Mouse (Mus musculus) limb, embryonic 14.5 days (tissue): Measurements from ENCODE around the gene Gm21972. TPM values are rescaled to one million over a fixed set of nuclear protein-coding genes. Genes with fewer than 3 reads are reported as not detected.

ENCODE experiments used
- ATAC-seq: fragments of 200-750 bp; cut with Nextera tagmentation; 2 replicates; pipeline ENCODE4 v1.8.0; 2017; ENCODE audit warnings: low read depth, moderate number of reproducible peaks, moderate TSS enrichment; ENCODE audit not compliant: low FRiP score
- DNase-seq: peaks from one replicate; pipeline ENCODE4 v3.0.0-alpha.2; 2015; ENCODE audit warnings: low spot score
- H3K27ac ChIP-seq: fragments of 300-500 bp; sonication (generic); replicated peaks from 2 replicates; pipeline ENCODE4 v1.5.1; 2014; ENCODE audit warnings: low read depth, mild to moderate bottlenecking, low read length, moderate library complexity, mixed read lengths
- H3K27me3 ChIP-seq: fragments of 300-500 bp; sonication (generic); 2 replicates; pipeline ENCODE4 v1.6.1; 2014; ENCODE audit warnings: low read length, mixed read lengths; ENCODE audit not compliant: control insufficient read depth, insufficient read depth
- H3K36me3 ChIP-seq: fragments of 300-500 bp; sonication (generic); 2 replicates; pipeline ENCODE4 v1.6.1; 2014; ENCODE audit warnings: mild to moderate bottlenecking, low read length, moderate library complexity, mixed read lengths; ENCODE audit not compliant: control insufficient read depth, insufficient read depth
- H3K4me1 ChIP-seq: fragments of 300-500 bp; sonication (generic); 2 replicates; pipeline ENCODE4 v1.6.1; 2014; ENCODE audit warnings: antibody characterized with exemption, low read length, mixed read lengths; ENCODE audit not compliant: control insufficient read depth, insufficient read depth
- H3K4me2 ChIP-seq: fragments of 300-500 bp; sonication (generic); replicated peaks from 2 replicates; pipeline ENCODE4 v1.6.1; 2014; ENCODE audit warnings: low read depth, mild to moderate bottlenecking, low read length, moderate library complexity; ENCODE audit not compliant: severe bottlenecking
- H3K4me3 ChIP-seq: fragments of 300-500 bp; sonication (generic); replicated peaks from 2 replicates; pipeline ENCODE4 v1.5.1; 2014; ENCODE audit warnings: low read length
- H3K9ac ChIP-seq: fragments of 300-500 bp; sonication (generic); 2 replicates; pipeline ENCODE4 v1.6.1; 2014; ENCODE audit warnings: mild to moderate bottlenecking, low read depth, low read length, moderate library complexity; ENCODE audit not compliant: severe bottlenecking
- H3K9me3 ChIP-seq: fragments of 300-500 bp; sonication (generic); 2 replicates; pipeline ENCODE4 v1.6.1; 2016; ENCODE audit warnings: low read length; ENCODE audit not compliant: control insufficient read depth
- POLR2A ChIP-seq: fragments of 200-500 bp; IDR thresholded peaks from 2 replicates; pipeline ENCODE4 v1.8.0; 2012; ENCODE audit warnings: inconsistent platforms, mild to moderate bottlenecking, moderate library complexity, borderline replicate concordance; ENCODE audit not compliant: insufficient read depth, insufficient read length; ENCODE audit errors: extremely low read depth
- WGBS: fragments of 180-500 bp; shearing (Covaris S2); extraction: QIAGEN DNeasy Blood & Tissue Kit; methylation state at CpG from one replicate; pipeline ENCODE4 v1.1.7; 2014; 5-methylcytosine and 5-hydroxymethylcytosine counted together
- polyA plus RNA-seq, 2 experiments: library from polyadenylated mRNA; depleted of rRNA in 1 of 2; stranded (reverse) in 1 of 2; unstranded in 1 of 2; fragments of >200 nt; fragmentation: Nextera tagmentation in 1 of 2; extraction: Ambion mirVana in 1 of 2; gene quantifications; 2 replicates each; pipeline versions ENCODE4 v1.2.1 to v1.2.3; 2012 to 2014

Gm21972 gene
- polyA plus RNA-seq, 2 experiments: 0.47 to 0.89 TPM

DNA sequence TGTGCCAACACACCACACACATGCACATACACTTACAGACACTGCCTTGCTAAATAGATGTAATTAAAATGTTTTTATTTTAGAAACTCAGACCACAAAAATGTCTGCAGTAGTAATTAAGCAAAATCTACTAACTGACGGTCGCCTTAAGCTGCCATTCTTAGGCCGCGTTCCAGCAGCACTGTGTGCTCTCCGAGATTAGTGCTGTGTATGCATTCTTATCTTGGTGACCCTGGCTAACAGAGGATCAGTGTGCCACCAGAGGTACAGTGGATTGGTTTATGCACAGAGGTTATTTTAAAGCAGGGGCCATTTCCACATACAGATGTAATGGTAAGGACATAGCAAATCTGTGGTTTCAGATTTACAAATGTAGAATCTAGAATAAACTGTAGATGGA lies 27.6 kb downstream of the Gm21972 start:
- TF ChIP-seq POLR2A: no peak
- no peak for ATAC-seq
- Histone ChIP-seq H3K9me3 (no peaks in the 10 kb centered on the region), H3K27ac (no peak overlapping the region), H3K27me3 (no peaks in the 10 kb centered on the region), H3K4me3 (no peak overlapping the region), H3K4me2 (no peak overlapping the region), H3K36me3 (peaks cover 63% of the 10 kb centered on the region), H3K4me1 (no peaks in the 10 kb centered on the region), H3K9ac (no peak overlapping the region)
- DNase-seq: no peak
- 95% methylated on average over 5 of the region's 5 CpGs for WGBS

- 92% methylated on average over 5 of the region's 5 CpGs for WGBS
- no peak for DNase-seq
- no peak for ATAC-seq
- Histone ChIP-seq H3K4me2 (no peak overlapping the region), H3K27me3 (no peaks in the 10 kb centered on the region), H3K4me3 (no peak overlapping the region), H3K27ac (no peak overlapping the region), H3K36me3 (peaks cover 64% of the 10 kb centered on the region), H3K9me3 (no peaks in the 10 kb centered on the region), H3K4me1 (no peaks in the 10 kb centered on the region), H3K9ac (no peak overlapping the region)
- no peak for TF ChIP-seq POLR2A
Measured at GRCm38 (mm10) chr1:86174602-86175001, 41.2 kb downstream of the Gm21972 start.

GRCm38 (mm10) chr1:86176066-86176465 lies 42.6 kb downstream of the Gm21972 start:
- H3K4me1 ChIP-seq: no peaks in the 10 kb centered on the region
- H3K27me3 ChIP-seq: no peaks in the 10 kb centered on the region
- no peak overlapping the region for H3K9ac ChIP-seq
- DNase-seq: no peak
- H3K36me3 ChIP-seq: peaks cover 58% of the 10 kb centered on the region
- 69% methylated on average over 2 of the region's 2 CpGs for WGBS
- no peak for TF ChIP-seq POLR2A
- no peak overlapping the region for H3K27ac ChIP-seq
- no peaks in the 10 kb centered on the region for H3K9me3 ChIP-seq
- no peak overlapping the region for H3K4me2 ChIP-seq
- no peak for ATAC-seq
- H3K4me3 ChIP-seq: no peak overlapping the region

DNA sequence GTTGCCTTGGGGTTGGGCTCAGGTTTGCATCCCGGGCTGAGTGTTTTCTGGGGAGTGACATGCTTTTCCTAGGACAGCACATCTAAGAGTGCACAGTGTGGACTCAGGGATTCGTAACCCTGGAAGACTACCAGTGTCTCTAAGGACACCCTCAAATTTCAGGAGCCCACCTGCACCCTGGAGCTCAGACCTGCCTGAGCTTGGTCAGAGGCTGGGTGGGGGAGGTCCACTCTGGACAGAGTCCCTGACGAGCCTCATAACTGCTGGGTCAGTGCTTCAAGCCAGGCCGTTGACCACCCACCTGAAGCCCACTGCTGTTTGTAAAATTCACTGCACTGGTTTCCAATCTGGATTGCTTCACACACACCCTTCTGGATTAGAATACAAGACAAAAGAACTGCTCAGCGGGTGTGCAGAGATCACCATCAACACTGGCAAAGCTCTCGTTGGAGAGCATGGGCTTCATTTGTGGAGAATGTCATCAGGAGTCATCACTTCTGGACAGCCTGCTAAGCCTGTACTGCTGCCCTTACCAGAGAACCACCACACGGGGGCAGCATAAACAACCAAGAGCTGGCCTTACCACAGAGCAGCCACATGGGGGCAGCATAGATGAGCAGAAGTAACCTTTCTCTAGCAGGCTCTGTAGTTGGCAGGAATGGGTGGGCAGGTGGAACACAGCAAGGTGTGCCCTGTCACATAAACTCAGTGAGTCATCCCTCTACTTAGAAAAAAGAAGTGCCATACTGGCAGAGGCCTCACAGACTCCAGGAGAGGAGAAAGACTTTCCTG lies 45.2 kb downstream of the Gm21972 start:
- Histone ChIP-seq H3K9me3 (no peaks in the 10 kb centered on the region), H3K27me3 (no peaks in the 10 kb centered on the region), H3K4me3 (no peak overlapping the region), H3K27ac (no peak overlapping the region), H3K9ac (no peak overlapping the region), H3K4me2 (no peak overlapping the region), H3K4me1 (no peaks in the 10 kb centered on the region), H3K36me3 (peaks cover 44% of the 10 kb centered on the region)
- no peak for TF ChIP-seq POLR2A
- peak; percentile 73 for ATAC-seq
- 50% methylated on average over 7 of the region's 7 CpGs for WGBS
- DNase-seq: peak; percentile 80

DNA sequence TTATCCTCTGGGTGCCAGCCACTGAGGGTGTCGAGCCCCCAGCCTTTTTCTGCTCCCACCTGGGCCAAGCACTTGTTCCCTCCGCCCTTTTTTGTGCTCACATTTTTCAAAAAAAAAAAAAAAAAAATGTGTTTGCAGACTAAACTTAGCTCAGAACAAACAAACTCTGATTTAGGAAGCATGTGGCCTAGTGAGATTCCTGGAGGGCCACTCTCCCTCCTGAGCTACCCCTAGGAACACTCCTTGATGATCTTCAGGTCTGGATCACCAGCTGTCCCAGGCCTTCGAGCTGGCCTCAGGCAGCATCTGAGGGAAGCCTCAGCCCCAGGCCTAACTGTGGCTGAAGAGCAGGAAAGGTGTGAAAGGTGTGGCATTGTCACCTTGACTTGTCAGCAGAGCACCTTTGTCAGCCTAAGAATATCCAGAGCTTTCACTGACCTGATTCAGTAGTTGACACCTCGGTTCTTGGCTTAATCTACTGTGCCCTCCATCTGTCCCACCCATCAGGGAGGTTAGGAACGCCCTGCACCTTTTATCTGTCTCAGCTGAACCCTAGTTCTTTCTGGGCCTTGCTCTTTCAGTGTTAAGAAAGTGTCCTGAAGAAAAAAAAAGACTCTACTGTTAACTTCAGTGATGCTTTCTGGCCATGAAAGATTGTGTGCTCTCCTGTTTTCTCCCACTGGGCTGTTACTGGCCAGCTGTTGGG lies 48.7 kb downstream of the Gm21972 start:
- Histone ChIP-seq H3K4me1 (no peaks in the 10 kb centered on the region), H3K36me3 (peaks cover 20% of the 10 kb centered on the region), H3K4me2 (no peak overlapping the region), H3K27me3 (no peaks in the 10 kb centered on the region), H3K4me3 (no peak overlapping the region), H3K9me3 (no peaks in the 10 kb centered on the region), H3K9ac (no peak overlapping the region), H3K27ac (no peak overlapping the region)
- TF ChIP-seq POLR2A: no peak
- ATAC-seq (no peak), DNase-seq (no peak)
- 62% methylated on average over 5 of the region's 5 CpGs for WGBS
